Mouse (Mus musculus): ENCODE data around the gene Cd63. TPM values are rescaled to one million over a fixed set of nuclear protein-coding genes. Genes with fewer than 3 reads are reported as not detected.

Gene Cd63
- total RNA-seq, 2 experiments from 2014 or later = 144 to 158 TPM

DNA sequence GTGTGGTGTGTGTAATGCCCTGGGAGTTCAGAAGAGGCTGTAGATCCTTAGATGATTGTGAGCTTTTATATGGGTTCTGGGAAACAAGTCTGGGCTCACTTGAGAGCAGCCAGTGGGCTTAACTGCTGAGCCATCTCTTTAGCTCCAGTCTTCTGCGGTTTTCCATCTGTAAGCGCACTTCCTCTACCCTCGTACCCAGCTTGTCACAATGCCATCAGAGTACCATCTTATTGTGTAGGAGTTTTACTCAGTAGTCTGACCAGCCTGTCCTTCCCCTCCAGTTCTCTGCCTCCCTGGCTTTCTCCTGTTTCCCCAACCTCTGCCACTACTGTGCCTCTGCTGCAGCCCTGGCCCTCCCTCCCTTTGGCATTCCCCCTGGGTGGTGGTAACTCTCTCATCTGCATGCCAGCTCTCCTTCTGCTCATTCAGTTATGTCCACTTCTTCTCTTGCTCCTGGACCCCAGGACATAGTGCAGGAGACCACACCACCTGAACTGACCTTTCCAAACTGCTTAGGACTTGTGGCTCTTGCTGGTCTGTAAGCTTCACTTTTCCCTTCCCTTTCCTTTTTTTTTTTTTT, 1.7 kb downstream of the Cd63 start:
- DNase-seq = no peak

DNA sequence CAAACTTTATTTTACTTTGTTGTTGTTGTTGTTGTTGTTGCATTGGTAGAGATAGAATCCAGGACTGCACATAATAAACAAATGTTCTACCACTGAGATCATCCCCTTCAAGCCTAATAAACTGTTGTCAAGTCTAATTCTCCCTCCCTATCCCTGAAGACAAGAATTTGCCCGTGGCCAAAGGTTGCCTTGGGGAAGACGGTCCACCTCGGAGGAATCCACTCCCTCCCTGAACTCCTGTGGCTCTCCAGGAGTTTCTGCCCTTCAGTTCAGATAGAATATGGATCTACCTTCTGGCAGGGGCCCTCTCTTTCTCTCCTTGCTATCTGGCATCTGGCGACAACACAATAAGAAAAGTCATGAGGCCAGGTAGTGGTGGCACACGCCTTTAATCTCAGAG, 4.0 kb downstream of the Cd63 start:
- no peak for DNase-seq

DNA sequence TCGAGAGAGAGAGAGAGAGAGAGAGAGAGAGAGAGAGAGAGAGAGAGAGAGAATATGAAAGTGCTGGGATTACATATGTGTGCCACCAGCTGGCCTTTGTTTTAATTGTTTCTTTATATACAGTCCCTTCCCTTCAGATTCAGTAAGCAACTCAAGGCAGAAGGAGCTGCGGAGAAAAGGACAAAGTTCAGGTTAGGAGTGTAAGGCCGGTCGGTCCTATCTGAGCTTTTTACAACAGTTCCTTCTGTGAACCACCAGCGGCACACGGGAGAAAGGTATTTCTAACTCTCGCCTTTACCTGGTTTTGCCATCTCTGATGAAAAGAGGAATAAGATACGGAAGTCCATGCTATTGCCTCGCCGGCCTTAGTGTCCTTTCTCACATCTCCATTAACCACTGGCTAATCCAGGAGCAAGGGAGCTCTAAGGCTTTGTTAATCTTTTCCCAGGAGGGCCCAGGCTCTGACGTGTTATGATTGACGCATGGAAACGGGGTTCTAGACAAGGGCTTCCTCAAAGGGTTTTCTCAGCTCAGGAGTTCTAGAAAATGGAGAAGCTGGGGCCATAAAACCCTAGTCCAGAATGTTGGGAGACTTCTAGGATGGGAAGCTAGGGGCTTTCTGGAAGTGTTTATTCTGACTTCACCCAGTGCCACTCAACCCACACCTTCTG, 8.1 kb downstream of the Cd63 start:
- peak in 1 of 2 experiments; percentile 25 for DNase-seq

DNA sequence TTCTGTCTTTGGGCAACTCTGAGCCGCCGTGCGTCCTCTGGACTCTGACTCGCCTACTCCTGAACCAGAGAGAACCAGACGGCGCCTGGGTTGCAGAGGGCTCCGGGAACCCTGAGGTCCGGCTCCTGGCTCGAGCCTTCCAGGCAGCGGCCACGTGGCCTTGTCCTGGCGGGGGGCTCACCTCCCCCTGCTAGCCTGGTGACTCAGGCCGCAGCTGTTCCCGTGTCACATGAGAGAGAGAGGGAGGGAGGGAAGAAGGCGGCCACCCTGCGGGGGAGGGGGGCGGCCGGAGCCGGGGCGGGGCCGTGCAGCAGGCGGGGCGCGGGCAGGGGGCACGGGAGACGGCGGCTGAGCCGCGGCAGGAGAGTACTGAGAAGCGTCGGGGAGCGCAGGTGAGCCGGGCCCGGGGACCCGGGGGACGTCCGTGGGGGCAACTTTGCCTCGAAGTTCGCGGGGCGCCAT, 8.8 kb downstream of the Cd63 start:
- DNase-seq = peak; percentile 86 to 93

DNA sequence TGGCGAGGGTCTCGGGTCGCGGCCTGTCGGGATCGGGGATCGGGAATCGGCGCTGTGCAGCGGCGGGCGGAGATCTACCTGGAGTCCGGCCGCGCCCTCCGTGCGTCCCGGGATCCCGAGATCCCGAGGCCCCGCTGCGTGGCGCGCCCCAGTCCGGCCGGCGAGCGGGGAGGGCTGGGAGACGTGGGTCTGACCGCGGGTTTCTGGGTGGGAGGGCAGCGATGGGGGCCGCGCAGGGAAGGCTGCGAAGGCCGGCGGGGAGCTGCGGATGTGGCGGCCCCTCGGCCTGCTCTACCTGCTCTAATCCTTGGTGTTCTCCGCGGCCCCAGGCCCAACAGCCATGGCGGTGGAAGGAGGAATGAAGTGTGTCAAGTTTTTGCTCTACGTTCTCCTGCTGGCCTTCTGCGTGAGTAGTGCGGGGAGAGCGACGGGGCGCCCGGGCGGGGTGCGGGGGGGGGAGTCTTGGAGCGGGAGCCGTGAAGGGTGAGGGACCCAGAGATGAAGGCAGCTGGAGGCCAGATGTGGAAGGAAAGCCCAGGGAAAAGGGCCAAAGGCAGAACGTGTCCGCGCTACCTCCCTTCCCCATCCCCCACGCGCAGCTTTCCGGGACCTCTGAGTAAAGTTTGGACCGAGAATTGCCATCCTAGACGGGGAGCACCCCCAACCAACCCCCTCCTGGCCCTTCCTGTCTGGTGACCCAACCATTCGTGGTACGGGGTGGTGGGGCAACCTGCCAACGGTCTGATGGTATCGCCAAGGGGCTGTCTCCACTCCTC, 9.5 kb downstream of the Cd63 start:
- peak; percentile 63 to 74 for DNase-seq

DNA sequence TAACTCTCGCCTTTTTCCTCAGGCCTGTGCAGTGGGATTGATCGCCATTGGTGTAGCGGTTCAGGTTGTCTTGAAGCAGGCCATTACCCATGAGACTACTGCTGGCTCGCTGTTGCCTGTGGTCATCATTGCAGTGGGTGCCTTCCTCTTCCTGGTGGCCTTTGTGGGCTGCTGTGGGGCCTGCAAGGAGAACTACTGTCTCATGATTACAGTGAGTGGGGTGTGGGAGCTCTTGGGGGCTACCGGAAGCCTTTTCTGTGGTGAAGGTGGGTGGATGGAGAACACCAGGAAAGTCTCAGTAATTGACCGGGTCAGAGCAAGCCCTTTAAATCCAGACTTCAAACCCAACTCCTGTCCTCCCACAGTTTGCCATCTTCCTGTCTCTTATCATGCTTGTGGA, 10.6 kb downstream of the Cd63 start:
- no peak for DNase-seq

DNA sequence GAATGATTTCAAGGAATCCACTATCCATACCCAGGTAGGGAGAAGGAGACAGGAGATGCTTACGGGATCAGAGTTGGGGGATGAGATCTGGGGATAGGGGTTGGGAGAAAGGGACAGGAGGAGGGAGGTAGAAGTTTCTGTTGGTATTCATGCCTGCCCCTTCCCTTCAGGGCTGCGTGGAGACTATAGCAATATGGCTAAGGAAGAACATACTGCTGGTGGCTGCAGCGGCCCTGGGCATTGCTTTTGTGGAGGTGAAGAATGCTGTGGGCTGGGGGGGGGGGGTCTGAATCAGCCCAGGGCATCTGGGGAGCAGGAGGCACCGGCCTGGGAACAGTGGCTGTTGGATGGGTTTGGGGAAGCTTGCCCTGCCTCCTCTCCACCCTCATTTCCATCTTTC, 11.5 kb downstream of the Cd63 start:
- no peak for DNase-seq

DNA sequence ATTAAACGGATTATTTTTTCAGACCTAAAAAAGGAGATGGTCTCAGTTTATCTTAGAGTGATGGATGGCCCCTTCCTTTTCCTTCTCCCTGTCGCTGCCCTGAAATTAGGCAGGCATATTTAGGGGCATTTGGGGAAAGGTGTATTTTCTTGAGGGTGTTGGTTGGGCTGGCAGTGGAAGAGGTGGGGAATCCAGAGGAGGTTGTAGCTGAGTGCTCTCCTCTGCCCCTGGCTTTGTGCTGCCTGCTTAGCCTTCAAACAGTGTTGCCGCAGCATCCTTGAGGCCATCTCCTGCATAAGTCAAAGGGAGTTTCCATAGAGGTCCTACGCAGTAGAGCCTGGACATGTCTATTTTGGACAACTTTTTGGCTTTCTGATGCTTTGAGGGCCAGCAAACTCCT, 12.0 kb downstream of the Cd63 start:
- DNase-seq = no peak

DNA sequence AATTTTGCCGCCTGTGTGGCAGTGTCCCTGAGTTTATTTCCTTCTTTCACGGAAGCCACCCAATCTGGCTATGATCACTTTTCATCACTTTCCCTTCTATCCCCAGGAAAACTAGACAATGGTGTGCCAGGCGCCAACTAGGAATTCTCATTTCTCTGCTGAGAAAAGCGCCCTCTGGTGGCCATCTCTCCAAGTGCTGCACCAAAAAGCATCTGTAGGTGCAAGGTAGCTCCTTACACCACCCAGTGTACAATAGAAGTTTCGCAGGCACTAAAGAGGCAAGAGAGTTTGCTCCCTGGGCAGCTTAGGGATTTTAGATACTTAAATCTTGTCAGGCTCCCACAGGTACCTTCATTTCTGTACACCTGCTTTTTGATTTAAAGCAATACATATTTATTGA, 12.4 kb downstream of the Cd63 start:
- peak; percentile 82 to 94 for DNase-seq

DNA sequence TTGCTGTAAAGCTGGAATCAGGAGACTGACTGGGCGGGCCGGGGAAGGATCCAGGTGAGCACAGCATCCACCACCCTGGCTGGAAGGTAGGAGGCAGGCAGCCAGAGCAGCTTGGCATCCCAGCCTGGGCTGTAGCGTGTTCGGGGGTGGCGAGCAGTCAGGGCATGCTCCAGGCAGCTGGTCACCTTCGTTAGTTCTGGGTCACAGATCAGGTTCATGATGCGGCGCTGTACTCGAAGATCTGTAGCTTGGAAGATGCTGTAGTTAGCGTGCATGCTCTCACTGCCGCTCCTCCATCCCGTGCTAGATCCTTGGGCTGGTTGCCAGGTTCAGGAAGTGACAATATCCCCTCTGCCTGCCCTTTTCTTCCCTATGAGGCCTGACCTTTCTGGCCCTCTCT, 12.9 kb downstream of the Cd63 start:
- DNase-seq = no peak

DNA sequence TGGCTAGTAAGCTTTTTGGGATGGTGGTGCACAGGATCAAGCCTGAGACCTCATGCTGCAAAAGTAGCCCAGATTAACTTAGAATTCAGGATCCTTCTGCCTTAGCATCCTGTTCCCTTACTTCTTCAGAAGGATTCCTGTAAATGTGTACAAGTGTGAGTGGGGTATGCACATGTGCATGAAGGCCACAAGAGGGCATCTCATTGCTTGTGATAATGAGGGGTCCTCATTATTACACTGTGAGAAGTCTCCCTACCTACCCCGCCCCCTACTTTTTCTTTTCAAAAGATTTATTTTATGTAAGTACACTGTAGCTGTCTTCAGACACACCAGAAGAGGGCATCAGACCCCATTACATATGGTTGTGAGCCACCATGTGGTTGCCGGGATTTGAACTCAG, 14.8 kb downstream of the Cd63 start:
- DNase-seq = no peak

DNA sequence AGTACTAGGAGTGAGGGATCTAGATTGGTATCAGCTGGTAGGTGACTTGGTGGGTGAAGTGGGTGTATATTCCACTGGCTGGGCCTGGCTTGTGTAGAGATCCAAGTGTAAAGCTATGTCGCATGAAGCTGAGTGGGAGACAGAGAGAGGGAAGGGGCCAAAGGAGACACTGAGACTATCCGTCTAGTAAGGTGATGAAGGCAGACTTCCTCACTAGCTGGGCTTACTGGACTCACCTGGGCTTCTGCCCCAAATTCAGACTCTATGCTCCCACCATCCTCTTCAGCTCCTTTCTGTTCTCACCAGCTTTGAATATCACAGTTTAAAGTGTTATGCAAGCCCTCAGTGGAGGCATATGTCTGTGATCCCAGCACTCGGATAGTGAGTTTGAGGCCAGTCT, 15.9 kb downstream of the Cd63 start:
- no peak for DNase-seq

DNA sequence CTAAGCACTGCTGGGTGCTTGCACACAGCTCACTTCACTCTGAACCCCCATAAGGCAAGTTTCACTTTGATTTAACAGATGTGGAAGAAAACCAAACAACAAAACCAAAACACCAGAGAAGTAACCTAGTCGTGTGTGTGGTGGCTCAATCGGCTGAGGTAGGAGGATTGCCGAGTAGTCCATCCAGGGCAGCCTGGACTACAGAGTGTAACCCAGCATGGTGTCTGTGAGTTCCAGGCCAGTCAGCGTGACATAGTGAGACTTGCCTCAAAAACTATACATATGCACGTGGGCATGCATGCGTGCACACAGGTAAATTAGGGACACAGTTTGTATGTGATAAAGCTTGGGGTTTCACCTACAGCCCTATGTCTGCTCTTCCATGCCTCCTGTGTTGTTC, 16.6 kb downstream of the Cd63 start:
- DNase-seq = no peak

DNA sequence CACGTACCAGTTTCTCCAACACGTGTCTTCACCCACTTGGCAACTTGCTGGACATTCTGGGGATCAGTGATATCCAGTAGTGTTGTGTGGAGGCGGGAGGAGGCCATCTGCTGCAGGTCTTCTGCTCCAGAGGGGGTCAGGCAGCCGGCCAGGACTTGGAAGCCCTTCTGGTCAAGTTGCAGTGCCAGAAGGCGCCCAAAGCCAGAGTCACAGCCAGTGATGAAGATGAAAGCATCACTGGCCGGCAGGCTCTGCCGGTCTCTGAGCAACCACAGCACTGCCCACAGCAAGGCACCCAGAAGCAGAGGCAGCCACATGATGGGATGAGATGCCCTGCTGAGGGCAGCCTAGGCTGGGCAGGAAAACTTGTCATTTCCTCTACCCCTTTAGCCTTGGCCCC, 17.5 kb downstream of the Cd63 start:
- peak; percentile 58 to 59 for DNase-seq

DNA sequence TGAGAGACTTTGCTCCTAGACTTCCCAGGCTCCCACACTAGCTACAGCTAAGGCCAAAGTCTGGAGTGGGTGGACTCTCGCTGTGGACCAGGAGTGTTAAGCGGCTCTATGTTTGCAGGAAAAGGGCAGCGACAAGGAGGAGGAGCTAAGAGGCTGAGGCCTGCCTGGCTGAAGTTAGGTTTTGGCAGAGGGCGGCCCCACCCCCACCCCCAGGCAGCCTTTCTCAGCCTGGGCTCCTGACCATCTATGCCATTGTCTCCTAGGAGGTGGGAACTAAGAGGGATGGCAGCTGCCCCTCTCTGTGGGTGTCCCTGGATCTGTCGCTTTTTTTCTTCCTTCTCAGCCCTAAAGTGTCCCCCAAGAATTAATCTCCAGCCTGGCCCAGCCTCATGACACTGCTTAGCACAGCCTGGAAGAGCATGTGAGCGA, 18.4 kb downstream of the Cd63 start:
- peak; percentile 51 to 53 for DNase-seq

DNA sequence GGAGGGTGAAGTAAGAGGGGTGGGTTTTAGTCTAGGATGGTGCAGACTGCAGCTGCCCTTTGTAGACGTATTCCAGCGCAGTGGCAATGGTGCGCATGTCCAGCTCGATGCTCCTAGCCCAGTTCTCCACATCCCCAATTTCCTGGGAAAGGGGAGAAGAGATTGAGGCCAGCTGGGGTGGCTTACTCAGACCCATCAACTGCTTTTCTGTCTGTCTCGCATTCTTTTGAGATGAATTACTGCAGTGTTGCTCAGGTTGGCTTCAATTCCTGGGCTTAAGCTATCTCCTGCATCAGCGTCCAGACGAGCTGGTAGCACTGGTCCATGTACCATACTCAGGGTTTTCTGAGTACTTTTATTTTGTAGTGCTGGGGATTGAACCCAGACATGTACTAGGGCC, 19.2 kb downstream of the Cd63 start:
- DNase-seq = no peak

DNA sequence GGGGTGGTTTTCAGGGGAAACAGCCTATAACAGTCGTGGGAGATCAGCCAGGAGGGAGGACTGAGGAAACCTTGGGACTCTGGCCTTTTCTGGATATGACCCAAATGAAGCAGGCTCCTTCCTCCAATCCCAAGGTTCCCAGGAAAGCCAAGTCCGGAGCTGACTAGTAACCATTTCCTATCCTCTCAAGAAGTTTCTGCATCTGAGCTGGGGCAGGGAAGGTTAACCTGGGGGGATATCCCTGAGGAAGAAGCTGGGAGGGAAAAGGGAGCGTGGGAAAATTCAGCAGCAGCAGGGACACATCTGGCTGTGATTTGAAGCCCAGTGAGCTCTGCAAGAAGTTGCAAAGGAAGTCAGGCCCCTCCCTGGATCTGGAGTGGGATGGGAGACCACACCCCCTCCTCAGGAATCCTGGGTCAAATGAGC, 20.0 kb downstream of the Cd63 start:
- DNase-seq = peak; percentile 55 to 66

DNA sequence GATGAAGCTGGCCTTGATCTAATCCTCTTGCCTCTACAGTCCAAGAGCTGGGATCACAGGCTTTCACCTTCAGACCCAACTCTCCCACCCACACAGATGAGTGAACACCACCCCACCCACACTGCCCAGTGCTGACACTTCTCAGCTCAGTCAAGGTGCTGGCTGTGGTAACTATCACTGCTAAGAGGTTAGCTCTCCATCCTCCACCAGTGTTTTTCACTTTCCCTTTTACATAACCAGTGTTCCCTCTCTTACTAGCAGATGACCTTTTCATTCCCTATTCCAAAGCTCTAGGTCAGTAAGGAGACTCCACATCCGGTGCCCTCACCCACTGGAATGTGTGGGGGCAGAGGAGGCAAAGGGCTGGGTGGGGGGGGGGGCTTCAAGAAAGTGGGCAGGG, 20.5 kb downstream of the Cd63 start:
- no peak for DNase-seq

DNA sequence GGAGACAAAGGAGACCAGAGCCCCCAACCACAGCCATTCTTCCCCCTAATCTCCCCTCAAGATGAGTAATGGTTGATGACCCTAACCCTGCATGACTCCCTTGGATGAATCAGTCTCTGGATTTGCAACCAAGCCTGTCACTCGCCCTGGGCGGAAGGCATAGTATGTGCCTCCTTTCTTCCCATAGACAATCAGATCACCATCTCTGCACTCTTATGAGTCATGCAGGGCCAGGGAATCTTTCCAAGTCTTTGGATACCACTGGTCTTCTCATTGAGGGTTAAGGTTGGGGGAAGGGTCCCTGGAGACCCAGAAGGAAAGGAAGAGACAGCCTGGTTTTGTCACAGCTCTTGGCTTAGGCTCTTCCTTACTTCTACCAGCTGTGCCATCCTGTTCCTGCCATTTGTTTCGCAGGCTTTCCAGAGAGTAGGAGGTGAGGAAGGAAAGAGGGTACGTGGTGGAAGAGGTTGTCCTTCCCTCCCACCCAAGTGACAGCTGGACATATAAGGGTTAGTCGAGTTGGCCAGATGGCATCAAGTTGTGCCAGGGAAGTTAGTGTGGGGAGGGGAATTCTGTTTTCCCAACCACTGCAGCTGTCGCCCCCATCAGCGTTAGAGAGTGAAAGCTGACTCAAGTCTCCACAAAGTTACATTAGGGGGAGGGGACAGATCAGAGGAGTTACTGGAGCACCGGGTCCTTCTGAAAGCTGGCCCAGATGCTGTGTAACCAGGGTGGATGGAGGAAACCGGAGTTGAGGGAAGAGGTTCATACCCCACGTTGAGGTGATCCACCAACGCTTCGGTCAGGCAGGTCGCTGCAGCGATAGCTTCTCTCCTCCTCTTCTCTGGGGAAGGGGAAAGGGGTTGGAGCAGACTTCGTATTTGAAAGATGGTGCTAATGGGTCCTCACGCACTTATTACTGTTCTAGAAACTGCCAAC, 21.4 kb downstream of the Cd63 start:
- peak in 1 of 2 experiments; percentile 24 for DNase-seq

DNA sequence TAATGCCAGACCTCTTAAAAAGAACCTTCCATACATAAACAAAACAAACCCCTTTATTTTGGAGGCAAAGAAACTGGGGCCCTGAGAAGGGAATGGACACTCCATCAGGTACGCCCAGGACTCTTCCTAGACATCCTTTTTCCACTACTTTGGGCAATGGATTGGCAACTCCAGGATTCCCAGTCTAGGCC, 21.9 kb downstream of the Cd63 start, which contains the start of gene Rdh5:
Rdh5 (minus strand) TSS at position 67 of the 191 bp plus-strand sequence.
- DNase-seq = no peak

DNA sequence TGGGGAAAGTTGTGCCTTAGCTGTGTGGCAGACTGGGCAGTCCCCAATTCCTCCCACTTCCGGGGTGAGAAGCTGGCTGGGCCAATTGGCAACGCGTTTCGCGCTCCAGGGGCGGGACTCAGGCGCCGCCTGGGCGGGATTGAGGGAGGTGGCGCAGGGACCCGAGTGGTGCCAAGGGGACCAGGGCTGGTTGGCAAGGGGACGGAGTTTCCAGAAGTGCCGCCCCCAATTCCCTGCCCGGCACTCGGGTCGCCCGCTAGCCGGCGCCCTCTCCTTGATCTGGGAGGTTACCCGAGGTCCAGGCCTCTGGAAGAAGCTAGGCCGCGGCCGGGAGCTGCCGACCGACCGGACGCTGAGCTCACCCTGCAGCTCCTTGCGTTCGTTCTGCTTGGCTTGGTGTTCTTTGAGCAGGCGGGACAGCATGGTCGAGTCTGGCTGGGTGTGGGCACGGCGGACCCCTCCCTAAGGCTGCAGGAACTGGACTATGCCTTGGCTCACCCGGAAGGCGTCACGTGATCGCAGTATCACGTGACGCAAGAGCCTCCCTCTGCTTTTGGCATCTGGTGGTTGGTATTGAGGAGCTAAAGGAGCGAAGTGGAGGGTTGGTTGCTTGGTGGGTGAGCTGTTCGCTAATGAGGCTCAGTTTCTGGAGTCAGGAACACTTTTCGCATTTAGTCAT, 22.4 kb downstream of the Cd63 start:
- peak; percentile 97 to 98 for DNase-seq

DNA sequence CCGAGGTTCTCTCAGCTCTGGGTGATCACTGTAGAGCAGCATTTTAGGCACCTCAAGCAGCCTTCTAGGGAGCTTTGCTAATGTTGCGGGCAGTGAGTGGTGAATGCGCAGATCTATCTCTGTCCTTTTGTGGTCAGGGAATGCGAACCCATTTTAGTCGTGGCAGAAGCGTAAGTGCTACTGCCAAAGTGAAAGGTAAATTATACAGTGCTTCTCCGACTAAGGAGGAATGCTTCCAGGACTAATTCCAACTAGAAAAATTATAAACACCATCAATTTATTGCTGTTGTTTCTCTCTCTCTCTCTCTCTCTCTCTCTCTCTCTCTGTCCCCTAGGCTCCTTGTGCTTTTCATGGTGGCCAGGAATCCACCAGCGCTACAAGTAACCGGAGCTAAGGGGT, 23.1 kb downstream of the Cd63 start, which contains the start of gene Bloc1s1:
Bloc1s1 (minus strand) TSS at position 101 of the 400 bp plus-strand sequence.
- peak in 1 of 2 experiments; percentile 45 for DNase-seq
